Mouse (Mus musculus): ENCODE data around the gene Dph1.

The Dph1 gene

GRCm38 (mm10) chr11:75172151-75173094 is 18.6 kb downstream of the Dph1 start:
- no peak for DNase-seq

GRCm38 (mm10) chr11:75171186-75171865 is 19.7 kb downstream of the Dph1 start:
- DNase-seq, result no peak

GRCm38 (mm10) chr11:75170136-75170751 is 20.8 kb downstream of the Dph1 start:
- peak; percentile 90 to 93 for DNase-seq

GRCm38 (mm10) chr11:75169405-75170080 is 21.5 kb downstream of the Dph1 start, which contains the start of gene Hic1:
TSS of gene Hic1 (minus strand) at chr11:75169519.
- DNase-seq, result no peak

- peak; percentile 83 to 87 for DNase-seq
These were observed 22.3 kb downstream of the Dph1 start for GRCm38 (mm10) chr11:75168590-75169361.

GRCm38 (mm10) chr11:75167643-75168589 is 23.1 kb downstream of the Dph1 start:
- no peak for DNase-seq

GRCm38 (mm10) chr11:75166861-75167642 is 24.0 kb downstream of the Dph1 start:
- peak; percentile 47 to 59 for DNase-seq

- no peak for DNase-seq
These were observed 24.7 kb downstream of the Dph1 start for GRCm38 (mm10) chr11:75166193-75166842.

GRCm38 (mm10) chr11:75165441-75166192 is 25.4 kb downstream of the Dph1 start:
- peak; percentile 80 to 85 for DNase-seq

- DNase-seq, result no peak
These were observed 26.3 kb downstream of the Dph1 start for GRCm38 (mm10) chr11:75164750-75165149.

GRCm38 (mm10) chr11:75164051-75164450 is 27.0 kb downstream of the Dph1 start:
- DNase-seq, result no peak

- no peak for DNase-seq
These were observed 27.7 kb downstream of the Dph1 start for GRCm38 (mm10) chr11:75163379-75163778.

- DNase-seq, result no peak
These were observed 28.4 kb downstream of the Dph1 start for GRCm38 (mm10) chr11:75162591-75163080.

- DNase-seq, result peak in 1 of 2 experiments; percentile 26
These were observed 29.5 kb downstream of the Dph1 start for GRCm38 (mm10) chr11:75161417-75162008.

- no peak for DNase-seq
These were observed 30.1 kb downstream of the Dph1 start for GRCm38 (mm10) chr11:75160954-75161353.

- peak in 1 of 2 experiments; percentile 41 for DNase-seq
These were observed 31.5 kb downstream of the Dph1 start for GRCm38 (mm10) chr11:75159564-75159963.

GRCm38 (mm10) chr11:75158432-75158831 is 32.6 kb downstream of the Dph1 start:
- no peak for DNase-seq

GRCm38 (mm10) chr11:75157901-75158300 is 33.1 kb downstream of the Dph1 start:
- DNase-seq, result no peak
